Mouse (Mus musculus) neutrophil, adult 5-6 weeks (primary cell): ENCODE data around the gene Traf4. TPM values are rescaled to one million over a fixed set of nuclear protein-coding genes. Genes with fewer than 3 reads are reported as not detected.

Source experiments
- ATAC-seq: fragments of 151-379, 151-347 bp; 2 replicates; pipeline ENCODE4 v1.8.0; 2017; ENCODE audit warnings: mild to moderate bottlenecking, moderate TSS enrichment; ENCODE audit not compliant: insufficient number of reproducible peaks, poor library complexity, low FRiP score, severe bottlenecking; ENCODE audit errors: extremely low read depth
- total RNA-seq: library from RNA; stranded (forward); fragments of 200-1000 nt; gene quantifications from 2 replicates; pipeline ENCODE4 v1.2.3, GENCODE M21; 2017

The Traf4 gene
- total RNA-seq, 1 experiment from 2014 or later, result 9.9 TPM

- no peak for ATAC-seq
Observed at GRCm38 (mm10) chr11:78116146-78116410, 49.3 kb downstream of the Traf4 start.

- peak; percentile 89 for ATAC-seq
Observed at GRCm38 (mm10) chr11:78115367-78116145, 49.8 kb downstream of the Traf4 start.

GRCm38 (mm10) chr11:78114676-78115366, 50.6 kb downstream of the Traf4 start:
- ATAC-seq, result no peak

- no peak for ATAC-seq
Observed at GRCm38 (mm10) chr11:78113616-78114015, 51.8 kb downstream of the Traf4 start.

Other genes starting within 250 kb of the Traf4 start
- gene Sez6, start 234.8 kb downstream of the Traf4 start, total RNA-seq, result not detected in 2 replicates
- gene Phf12, start 182.8 kb downstream of the Traf4 start, total RNA-seq, result 87.8 and 113 TPM in 2 replicates
- gene Dhrs13, start 133.3 kb downstream of the Traf4 start, total RNA-seq, result 0.61 and 1.2 TPM in 2 replicates
- gene Flot2, start 127.7 kb downstream of the Traf4 start, total RNA-seq, result 22.8 and 23.2 TPM in 2 replicates
- 12.8 and 14.9 TPM in 2 replicates for gene Eral1, start 85.2 kb downstream of the Traf4 start, total RNA-seq
- gene Fam222b, start 70.9 kb downstream of the Traf4 start, total RNA-seq, result 9.5 and 9.6 TPM in 2 replicates
- 14.1 and 16.1 TPM in 2 replicates for gene Nek8, start 11.1 kb upstream of the Traf4 start, total RNA-seq
- gene Tlcd1, start 11.1 kb upstream of the Traf4 start, total RNA-seq, result 5.4 and 6.1 TPM in 2 replicates
- 1,363 and 1,388 TPM in 2 replicates for gene Rpl23a, start 18.0 kb upstream of the Traf4 start, total RNA-seq
- gene Rab34, start 22.8 kb upstream of the Traf4 start, total RNA-seq, result not detected in 2 replicates
- gene Proca1, start 27.8 kb upstream of the Traf4 start, total RNA-seq, result 0.74 TPM in 1 of 2 replicates, not detected in the other
- gene Sdf2, start 80.2 kb upstream of the Traf4 start, total RNA-seq, result 40.2 and 48.6 TPM in 2 replicates
- gene Supt6, start 80.4 kb upstream of the Traf4 start, total RNA-seq, result 53.5 and 61.2 TPM in 2 replicates
- 97.4 and 102 TPM in 2 replicates for gene 2610507B11Rik, start 96.2 kb upstream of the Traf4 start, total RNA-seq
- 4.1 and 4.8 TPM in 2 replicates for gene BC030499, start 125.3 kb upstream of the Traf4 start, total RNA-seq
- gene Spag5, start 135.9 kb upstream of the Traf4 start, total RNA-seq, result 0.37 and 0.93 TPM in 2 replicates
- 1.7 and 2.9 TPM in 2 replicates for gene Aldoc, start 157.4 kb upstream of the Traf4 start, total RNA-seq
- gene Pigs, start 162.8 kb upstream of the Traf4 start, total RNA-seq, result 17.2 and 21.1 TPM in 2 replicates
- gene Unc119, start 177.9 kb upstream of the Traf4 start, total RNA-seq, result 62.9 and 76.7 TPM in 2 replicates
- not detected in 2 replicates for gene Foxn1, start 221.0 kb upstream of the Traf4 start, total RNA-seq